Mouse (Mus musculus) monocyte, adult 2 months (primary cell): ENCODE results near the gene Khdc1a.
"Not testable (repeated sequence)": the region's sequence is repeated elsewhere in the genome, so short reads cannot be mapped to it uniquely, and the experiment has no call there.

Experiments
- DNase-seq, 2 experiments: peaks; one replicate each; pipeline ENCODE4 v3.0.0; 2022; ENCODE audit warnings: low spot score in 2 of 2, low read depth in 1 of 2

Gene Khdc1a

GRCm38 (mm10) chr1:21349341-21349740 is at the start of gene Khdc1a:
TSS of gene Khdc1a (plus strand) at chr1:21349641.
- DNase-seq, result no peak

GRCm38 (mm10) chr1:21299826-21300225 is 49.6 kb upstream of the Khdc1a start:
- DNase-seq, result no peak

GRCm38 (mm10) chr1:21301686-21302085 is 47.8 kb upstream of the Khdc1a start:
- no peak for DNase-seq

- DNase-seq, result no peak
Measured at GRCm38 (mm10) chr1:21304174-21304573, 45.3 kb upstream of the Khdc1a start.

- no peak for DNase-seq
Measured at GRCm38 (mm10) chr1:21304646-21305045, 44.8 kb upstream of the Khdc1a start.

GRCm38 (mm10) chr1:21305443-21305842 is 44.0 kb upstream of the Khdc1a start:
- no peak for DNase-seq

GRCm38 (mm10) chr1:21314336-21314735 is 35.1 kb upstream of the Khdc1a start:
- DNase-seq, result no peak

GRCm38 (mm10) chr1:21315756-21316155 is 33.7 kb upstream of the Khdc1a start:
- no peak for DNase-seq

- no peak for DNase-seq
Measured at GRCm38 (mm10) chr1:21316305-21316704, 33.1 kb upstream of the Khdc1a start.

GRCm38 (mm10) chr1:21318202-21318601 is 31.2 kb upstream of the Khdc1a start:
- DNase-seq, result no peak

GRCm38 (mm10) chr1:21320271-21320670 is 29.2 kb upstream of the Khdc1a start:
- not testable (repeated sequence) for DNase-seq

- no peak for DNase-seq
Measured at GRCm38 (mm10) chr1:21321656-21322055, 27.8 kb upstream of the Khdc1a start.

GRCm38 (mm10) chr1:21323996-21324574 is 25.4 kb upstream of the Khdc1a start:
- DNase-seq, result no peak

GRCm38 (mm10) chr1:21324633-21325032 is 24.8 kb upstream of the Khdc1a start:
- no peak for DNase-seq

- no peak for DNase-seq
Measured at GRCm38 (mm10) chr1:21326733-21327132, 22.7 kb upstream of the Khdc1a start.

- DNase-seq, result not testable (repeated sequence)
Measured at GRCm38 (mm10) chr1:21331161-21331560, 18.3 kb upstream of the Khdc1a start.

- DNase-seq, result no peak
Measured at GRCm38 (mm10) chr1:21333222-21333973, 16.0 kb upstream of the Khdc1a start.

GRCm38 (mm10) chr1:21335836-21336235 is 13.6 kb upstream of the Khdc1a start:
- no peak for DNase-seq

- DNase-seq, result no peak
Measured at GRCm38 (mm10) chr1:21340745-21341144, 8.7 kb upstream of the Khdc1a start.

- no peak for DNase-seq
Measured at GRCm38 (mm10) chr1:21344253-21344652, 5.2 kb upstream of the Khdc1a start.

GRCm38 (mm10) chr1:21344752-21345151 is 4.7 kb upstream of the Khdc1a start:
- DNase-seq, result not testable (repeated sequence)

- DNase-seq, result not testable (repeated sequence)
Measured at GRCm38 (mm10) chr1:21368031-21368430, 18.6 kb downstream of the Khdc1a start, which contains the start of gene Khdc1c. TSS of gene Khdc1c (plus strand) at chr1:21368331.

- no peak for DNase-seq
Measured at GRCm38 (mm10) chr1:21383256-21383655, 33.8 kb downstream of the Khdc1a start, which contains the start of gene Khdc1b. TSS of gene Khdc1b (plus strand) at chr1:21383556.
